Mouse (Mus musculus) frontal cortex, postnatal 36 days (tissue): ENCODE data around the gene Osbpl2.
A peak's percentile ranks its signal among the peaks of the same experiment; 100 is the strongest.

Experiments
- DNase-seq, 2 experiments: peaks; one replicate each; pipeline ENCODE4 v3.0.0; 2022; ENCODE audit warnings: low spot score in 2 of 2

Gene Osbpl2

GRCm38 (mm10) chr2:180104659-180105377 lies 14.3 kb upstream of the Osbpl2 start:
- DNase-seq, result no peak

- no peak for DNase-seq
Measured at GRCm38 (mm10) chr2:180105441-180106190, 13.5 kb upstream of the Osbpl2 start.

GRCm38 (mm10) chr2:180107081-180107480 lies 12.0 kb upstream of the Osbpl2 start:
- no peak for DNase-seq

DNA sequence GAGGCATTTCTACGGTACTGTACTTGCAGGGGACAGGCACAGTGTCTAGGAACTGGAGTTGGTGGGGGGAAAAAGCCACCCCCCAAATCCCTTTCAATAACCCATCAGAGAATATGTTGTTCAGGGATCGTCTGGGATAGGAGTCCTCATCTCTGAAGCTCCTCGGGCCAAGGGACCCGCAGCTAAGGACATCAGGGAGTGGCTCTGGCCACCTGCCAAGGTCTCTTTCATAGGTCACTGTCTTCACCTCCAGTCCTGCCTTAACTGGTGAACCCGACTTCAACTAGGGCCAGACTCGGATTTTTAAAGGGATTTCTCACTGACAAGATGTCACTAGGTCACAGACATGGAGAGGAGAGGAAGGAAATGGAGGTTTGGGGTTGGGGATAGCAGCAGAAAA lies 10.8 kb upstream of the Osbpl2 start:
- no peak for DNase-seq

DNA sequence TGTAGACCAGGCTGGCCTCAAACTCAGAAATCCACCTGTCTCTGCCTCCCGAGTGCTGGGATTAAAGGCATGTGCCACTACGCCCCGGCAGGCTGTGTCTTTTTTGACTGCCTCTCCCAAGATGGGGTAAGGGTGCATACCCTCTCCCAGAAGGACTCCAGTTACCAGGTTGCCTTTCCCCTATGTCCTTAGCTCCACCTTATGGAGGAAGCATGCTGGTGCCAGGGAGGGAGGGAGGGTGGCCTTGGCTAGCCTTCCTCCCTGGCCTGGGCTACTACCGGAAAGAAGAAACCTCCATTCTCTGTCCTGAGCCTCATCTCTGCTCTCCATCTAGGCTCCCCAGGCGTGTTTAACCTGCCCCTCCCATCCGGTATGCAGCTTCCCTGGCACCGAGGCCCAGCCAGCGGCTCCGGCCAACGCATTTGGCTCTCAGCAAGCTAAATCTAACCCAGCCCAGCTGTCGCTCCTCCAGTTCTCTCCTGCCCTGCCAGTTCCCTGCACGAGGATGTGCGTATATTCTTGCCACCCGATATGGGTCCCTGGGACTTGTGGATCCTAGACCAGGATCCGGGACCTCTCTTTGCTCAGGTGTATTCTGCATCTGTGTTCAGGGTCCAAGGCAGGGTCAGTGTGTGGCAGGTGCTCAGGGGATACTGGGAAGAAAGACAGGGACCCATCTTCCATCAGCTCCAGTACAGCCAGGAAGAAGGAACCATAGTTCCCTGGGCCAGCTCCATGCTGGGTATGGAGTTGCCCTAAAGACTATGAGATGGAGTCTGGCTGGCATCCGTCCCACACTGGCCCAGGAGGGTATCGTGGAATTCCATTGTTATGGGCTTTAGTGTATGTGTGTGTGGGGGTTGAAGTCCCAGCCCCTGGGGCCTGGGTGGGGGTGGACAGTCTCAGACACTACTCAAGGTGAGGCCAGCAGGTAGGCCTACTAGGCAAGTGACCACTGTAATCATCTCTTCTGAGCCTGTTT lies 4.9 kb upstream of the Osbpl2 start:
- peak in 1 of 2 experiments; percentile 88 for DNase-seq

- peak in 1 of 2 experiments; percentile 78 for DNase-seq
Measured at GRCm38 (mm10) chr2:180115279-180115678, 3.8 kb upstream of the Osbpl2 start.

DNA sequence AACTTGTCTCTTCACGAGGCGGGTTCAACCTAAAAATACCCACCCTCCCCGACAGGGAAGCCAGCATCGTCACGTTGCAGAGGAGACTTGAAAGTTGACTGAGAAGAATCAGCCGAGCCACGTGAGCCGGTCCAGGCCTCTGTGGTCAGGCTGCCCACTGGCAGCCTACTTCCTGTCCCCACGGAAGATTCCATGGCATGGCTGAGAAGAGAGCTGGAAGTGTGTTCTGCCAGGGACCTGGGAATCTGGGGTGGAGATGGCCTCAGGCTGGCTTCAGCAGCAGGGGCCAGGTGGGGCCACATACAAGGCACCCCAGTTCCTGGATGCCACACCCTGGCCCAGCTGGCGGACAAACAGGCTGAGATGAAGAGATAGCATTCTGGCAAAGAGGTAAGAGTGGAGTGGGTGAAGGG lies 3.0 kb upstream of the Osbpl2 start:
- peak in 1 of 2 experiments; percentile 68 for DNase-seq

DNA sequence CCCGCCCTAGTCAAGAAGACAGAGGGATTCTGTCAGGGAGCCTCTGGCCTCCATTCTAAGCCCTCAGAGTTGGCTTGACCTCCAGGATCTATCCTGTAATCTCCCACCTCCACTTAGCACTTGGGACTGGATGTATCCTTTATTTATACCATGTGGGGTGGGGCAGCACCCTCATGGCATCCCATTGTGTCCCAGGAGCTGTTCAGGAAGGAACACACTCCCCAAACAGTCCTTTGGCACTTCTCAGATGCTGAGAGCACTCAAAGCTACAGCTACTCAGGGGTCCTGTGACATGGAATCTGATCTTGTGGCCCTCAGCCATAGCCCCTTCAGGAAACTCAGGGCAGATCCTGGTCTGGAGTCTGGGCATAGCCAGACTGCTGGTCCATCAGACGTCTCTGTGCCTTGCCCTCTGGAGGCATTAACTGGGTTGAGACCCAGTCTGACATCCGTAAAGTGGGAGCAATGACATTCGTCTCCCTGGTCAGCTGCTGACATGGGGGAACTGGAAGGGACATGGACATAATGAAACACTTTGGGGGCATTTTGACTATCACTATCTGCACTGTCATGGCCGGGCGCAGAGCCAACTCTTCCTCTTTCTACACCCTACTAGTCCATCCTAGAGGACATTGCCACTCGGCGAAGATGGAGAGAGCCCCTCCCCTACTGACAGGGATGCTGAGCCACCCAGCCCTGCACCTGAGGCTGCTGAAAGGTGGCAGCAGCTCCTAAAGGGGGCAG lies 2.2 kb upstream of the Osbpl2 start:
- peak in 1 of 2 experiments; percentile 24 for DNase-seq

DNA sequence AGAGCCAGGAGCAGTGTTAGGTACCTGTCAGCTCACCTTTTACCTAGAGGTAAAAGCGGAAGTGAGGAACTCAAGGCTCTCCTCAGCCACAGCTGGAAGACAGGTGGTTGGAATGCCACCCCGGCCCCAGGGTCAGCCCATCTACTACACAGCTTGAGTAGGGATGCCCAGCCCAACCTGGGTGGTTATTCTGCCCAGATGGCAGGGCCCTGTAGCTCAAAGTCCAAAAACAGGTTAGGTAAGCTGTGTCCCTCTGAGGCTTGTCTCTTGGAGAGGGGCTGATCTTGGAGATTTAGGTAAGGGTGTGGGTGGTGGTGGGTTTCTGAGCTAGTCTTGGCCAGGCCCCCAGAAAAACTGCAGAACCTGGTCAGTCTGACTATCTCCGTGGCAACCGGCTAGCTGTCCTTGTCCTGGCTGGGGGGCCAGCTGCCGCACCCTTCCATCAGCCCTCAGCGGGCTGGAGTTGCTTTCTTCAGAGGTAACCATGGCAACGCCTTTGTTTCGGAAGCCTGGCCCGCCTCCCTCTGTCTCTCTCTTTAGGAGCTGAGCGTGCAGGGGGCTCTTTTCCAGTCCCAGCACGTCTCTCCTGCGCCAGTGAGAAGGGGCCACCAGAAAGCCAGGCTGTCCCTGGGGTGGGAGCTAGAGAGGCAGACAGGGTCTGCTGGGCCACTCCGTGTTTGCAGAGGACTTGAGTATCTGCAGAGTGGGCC lies 1.5 kb upstream of the Osbpl2 start:
- DNase-seq, result peak in 1 of 2 experiments; percentile 71

DNA sequence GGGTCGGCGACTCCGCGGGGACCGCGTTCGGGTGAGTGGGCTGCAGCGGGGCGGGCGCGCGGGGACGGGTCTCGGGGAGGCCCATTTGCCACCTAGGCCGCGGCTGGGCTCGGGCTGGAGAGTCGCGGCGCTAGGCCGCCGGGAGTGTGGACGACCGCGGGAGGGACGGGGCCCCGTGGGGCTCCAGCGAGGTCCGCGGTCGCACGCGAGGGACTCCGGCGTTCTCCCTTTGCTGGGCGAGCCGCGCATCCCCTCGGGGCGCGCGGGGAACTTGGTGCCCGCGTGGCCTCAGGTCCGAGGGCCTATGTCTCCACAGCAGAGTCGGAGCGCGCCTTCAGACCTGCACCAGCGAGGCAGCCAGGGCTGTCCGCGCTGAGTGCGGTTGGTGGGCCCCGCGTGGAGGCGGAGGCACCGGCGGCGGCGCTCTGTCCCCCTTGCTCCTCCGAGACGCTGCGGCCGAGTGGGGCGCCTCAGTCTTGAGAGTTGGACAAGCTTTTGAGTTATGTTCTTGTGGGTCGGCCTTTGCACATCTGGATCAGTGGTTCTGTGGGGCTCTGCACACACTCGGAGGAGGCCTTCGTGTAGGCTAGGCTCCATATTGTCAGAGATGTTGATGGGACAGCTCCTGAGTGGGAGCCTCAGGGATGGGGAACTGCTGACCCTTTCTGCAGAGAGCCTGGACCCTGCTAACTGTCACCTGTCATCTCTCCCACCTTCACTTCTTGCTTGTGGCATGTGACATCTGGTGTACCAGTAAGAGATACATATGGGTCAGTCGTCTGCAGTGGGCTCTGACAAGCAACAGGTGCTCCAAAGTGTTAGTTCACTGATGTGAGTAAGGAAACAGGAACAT lies 559 bp downstream of the Osbpl2 start:
- DNase-seq, result no peak

DNA sequence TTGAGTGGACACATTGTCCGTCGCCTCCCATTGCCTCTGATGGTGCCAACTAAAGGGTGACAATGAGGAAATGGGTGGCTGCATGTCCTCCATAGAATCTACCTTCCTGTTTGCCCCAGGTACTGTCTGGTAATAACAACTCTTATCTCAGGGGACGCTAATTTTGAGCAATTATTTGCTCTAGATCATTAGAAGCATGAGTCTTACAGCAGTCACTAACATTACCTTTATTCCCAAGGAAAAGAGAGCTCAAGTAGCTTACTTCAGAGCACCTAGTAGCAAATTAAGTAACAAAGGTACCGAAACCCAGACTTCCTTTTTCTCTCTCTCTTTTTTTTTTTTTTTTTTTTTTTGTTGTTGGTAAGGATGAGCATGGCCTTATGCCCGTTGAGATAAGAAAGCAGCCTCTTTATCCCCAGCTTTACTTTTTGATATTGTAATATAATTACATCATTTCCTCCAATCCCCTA lies 1.2 kb downstream of the Osbpl2 start:
- no peak for DNase-seq

- DNase-seq, result no peak
Measured at GRCm38 (mm10) chr2:180124192-180124591, 5.1 kb downstream of the Osbpl2 start.

DNA sequence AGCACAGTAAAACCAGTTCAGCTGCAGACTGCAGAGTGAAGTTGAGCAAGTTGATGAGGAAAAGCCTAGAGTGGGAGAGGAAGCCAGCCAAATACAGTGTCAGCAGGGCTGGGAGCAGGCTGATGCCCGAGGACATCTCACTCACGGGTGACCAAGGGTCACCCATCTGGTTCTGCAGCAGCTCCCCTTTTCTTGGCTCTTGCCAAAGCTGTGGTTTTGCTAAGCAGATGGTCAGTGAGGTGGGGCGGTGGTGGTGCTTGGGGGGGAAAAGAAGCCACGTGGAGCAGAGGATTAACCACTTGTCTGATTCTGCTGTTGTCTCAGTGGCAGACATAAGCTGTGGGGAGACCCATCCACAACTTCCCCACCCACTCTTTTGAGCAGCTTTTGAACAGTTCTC lies 7.1 kb downstream of the Osbpl2 start:
- DNase-seq, result no peak

GRCm38 (mm10) chr2:180127675-180128074 lies 8.6 kb downstream of the Osbpl2 start:
- no peak for DNase-seq

DNA sequence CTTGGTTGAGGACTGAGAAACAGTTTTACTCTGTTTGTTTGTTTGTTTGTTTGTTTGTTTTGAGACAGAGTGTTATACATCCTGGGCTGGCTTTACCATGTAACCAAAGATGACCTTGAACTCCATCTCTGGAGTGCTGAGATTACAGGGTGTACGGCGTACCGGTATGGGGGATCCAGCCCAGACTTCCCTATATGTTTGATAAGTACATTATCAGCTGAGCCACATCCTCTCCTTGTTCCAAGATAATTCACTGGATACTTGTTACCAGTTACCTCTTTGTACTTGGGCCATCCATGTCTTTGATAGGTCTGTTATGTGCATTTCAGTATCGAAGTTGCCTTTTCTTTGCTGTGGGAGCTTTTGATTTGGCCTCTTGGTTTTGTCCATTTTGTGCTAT lies 14.1 kb downstream of the Osbpl2 start:
- DNase-seq, result no peak

GRCm38 (mm10) chr2:180133911-180134310 lies 14.8 kb downstream of the Osbpl2 start:
- no peak for DNase-seq

DNA sequence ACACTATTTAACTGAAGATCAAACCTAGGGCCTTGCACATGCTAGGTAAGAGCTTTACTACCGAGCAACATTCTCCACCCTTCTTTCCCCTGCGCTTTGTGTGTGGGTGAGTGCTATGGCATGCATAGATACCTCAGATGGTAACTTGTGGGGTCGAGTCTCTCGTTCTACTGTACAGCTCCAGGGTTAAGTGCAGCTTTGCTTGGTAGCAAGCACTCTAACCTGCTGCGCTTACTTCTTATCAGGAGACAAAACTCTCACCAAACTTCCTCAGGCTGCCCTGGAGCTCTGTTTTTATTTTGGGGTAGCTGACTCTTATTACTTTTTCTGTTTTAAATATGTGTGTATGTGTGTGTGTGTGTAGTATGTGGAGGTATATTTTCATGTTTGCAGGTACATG lies 16.3 kb downstream of the Osbpl2 start:
- no peak for DNase-seq

- DNase-seq, result no peak
Measured at GRCm38 (mm10) chr2:180146091-180146490, 27.0 kb downstream of the Osbpl2 start.

DNA sequence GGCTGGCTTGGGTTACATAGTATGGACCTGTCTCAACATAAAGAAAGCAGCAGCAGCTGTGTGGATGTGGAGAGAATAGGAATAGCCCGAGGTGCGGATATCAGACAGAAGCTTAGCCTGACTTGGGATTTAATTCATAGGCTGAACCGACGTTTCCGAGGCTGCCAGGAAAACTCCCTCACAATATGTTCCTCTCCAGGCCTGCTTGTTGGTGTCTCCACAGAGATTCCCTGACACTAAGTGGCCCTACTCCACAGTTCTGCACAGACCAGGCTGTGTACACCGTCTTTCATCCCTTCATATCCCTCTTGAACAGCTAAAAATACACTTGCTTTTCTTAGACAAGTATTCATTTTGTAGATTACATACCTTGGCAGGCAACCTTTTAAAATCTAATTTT lies 28.3 kb downstream of the Osbpl2 start:
- peak; percentile 22 to 55 for DNase-seq

GRCm38 (mm10) chr2:180148551-180148950 lies 29.4 kb downstream of the Osbpl2 start:
- DNase-seq, result no peak
